Mouse (Mus musculus) midbrain, postnatal 0 days (tissue): Measurements from ENCODE around the gene 1810049J17Rik. TPM values are rescaled to one million over a fixed set of nuclear protein-coding genes. Genes with fewer than 3 reads are reported as not detected.

Experiments
- ATAC-seq: fragments of 200-750 bp; cut with Nextera tagmentation; 2 replicates; pipeline ENCODE4 v1.8.0; 2017; ENCODE audit warnings: moderate number of reproducible peaks, mild to moderate bottlenecking, moderate TSS enrichment, moderate library complexity; ENCODE audit not compliant: low FRiP score
- DNase-seq: peaks from one replicate; pipeline ENCODE4 v3.0.0-alpha.2; 2015; ENCODE audit warnings: low spot score
- H3K27ac ChIP-seq: fragments of 300-500 bp; sonication (generic); 2 replicates; pipeline ENCODE4 v1.5.1; 2014; ENCODE audit warnings: low read depth, mild to moderate bottlenecking, low read length, mixed read lengths
- H3K27me3 ChIP-seq: fragments of 300-500 bp; sonication (generic); 2 replicates; pipeline ENCODE4 v1.6.1; 2014; ENCODE audit warnings: low read length, control low read depth, mixed read lengths; ENCODE audit not compliant: insufficient read depth
- H3K36me3 ChIP-seq: fragments of 300-500 bp; sonication (generic); 2 replicates; pipeline ENCODE4 v1.6.1; 2014; ENCODE audit warnings: low read length, control low read depth, mixed read lengths; ENCODE audit not compliant: insufficient read depth
- H3K4me1 ChIP-seq: fragments of 300-500 bp; sonication (generic); 2 replicates; pipeline ENCODE4 v1.6.1; 2014; ENCODE audit warnings: mild to moderate bottlenecking, control low read depth, antibody characterized with exemption, low read length, mixed read lengths; ENCODE audit not compliant: insufficient read depth
- H3K4me2 ChIP-seq: fragments of 300-500 bp; sonication (generic); 2 replicates; pipeline ENCODE4 v1.6.1; 2014; ENCODE audit warnings: low read depth, mild to moderate bottlenecking, low read length, mixed read lengths; ENCODE audit not compliant: poor library complexity, severe bottlenecking
- H3K4me3 ChIP-seq: fragments of 300-500 bp; sonication (generic); 2 replicates; pipeline ENCODE4 v1.5.1; 2014; ENCODE audit warnings: low read depth, mild to moderate bottlenecking, low read length, moderate library complexity
- H3K9ac ChIP-seq: fragments of 300-500 bp; sonication (generic); replicated peaks from 2 replicates; pipeline ENCODE4 v1.6.1; 2014; ENCODE audit warnings: mild to moderate bottlenecking, low read length, moderate library complexity, mixed read lengths; ENCODE audit not compliant: poor library complexity, severe bottlenecking
- H3K9me3 ChIP-seq: fragments of 300-500 bp; sonication (generic); 2 replicates; pipeline ENCODE4 v1.6.1; 2016; ENCODE audit warnings: low read length, control low read depth
- CTCF ChIP-seq: IDR thresholded peaks from 2 replicates; pipeline ENCODE4 v1.5.1; 2016; ENCODE audit warnings: antibody characterized with exemption, mild to moderate bottlenecking
- WGBS: fragments of 180-500 bp; shearing (Covaris S2); extraction: QIAGEN DNeasy Blood & Tissue Kit; methylation state at CpG from one replicate; pipeline ENCODE4 v1.1.7; 2014; 5-methylcytosine and 5-hydroxymethylcytosine counted together
- polyA plus RNA-seq: library from polyadenylated mRNA; unstranded; fragments of >200 nt; fragmentation: Nextera tagmentation; extraction: Ambion mirVana; gene quantifications from 2 replicates; pipeline ENCODE4 v1.2.1, GENCODE M21; 2015
- total RNA-seq: library from RNA; depleted of rRNA; stranded (reverse); fragments of >200 nt; gene quantifications from 2 replicates; pipeline ENCODE4 v1.2.3, GENCODE M21; 2014

Gene 1810049J17Rik
- total and polyA plus RNA-seq, 2 experiments from 2014 or later: 0.96 TPM; not detected in 1

GRCm38 (mm10) chr15:12320441-12321090, 1.1 kb downstream of the 1810049J17Rik start:
- H3K9me3 ChIP-seq: no peaks in the 10 kb centered on the region
- no peak; the same call in 1 of the 2 replicates for ATAC-seq

GRCm38 (mm10) chr15:12319889-12320288, 1.8 kb downstream of the 1810049J17Rik start:
- H3K4me2 ChIP-seq: no peak overlapping the region
- 0 out of 2 replicates have a peak, but pooled peaks cover 4% of the 10 kb centered on the region for H3K27me3 ChIP-seq
- WGBS: 49% methylated on average over 5 of the region's 5 CpGs
- no peak for ATAC-seq
- H3K4me3 ChIP-seq: no peak overlapping the region
- no peak overlapping the region for H3K27ac ChIP-seq
- H3K36me3 ChIP-seq: no peaks in the 10 kb centered on the region
- no peak overlapping the region for H3K9ac ChIP-seq
- H3K9me3 ChIP-seq: no peaks in the 10 kb centered on the region
- H3K4me1 ChIP-seq: peaks cover 11% of the 10 kb centered on the region
- DNase-seq: no peak
- TF ChIP-seq CTCF: no peak

More at GRCm38 (mm10) chr15:12320441-12321090, 1.1 kb downstream of the 1810049J17Rik start:
- WGBS: 4% methylated on average over 22 of the region's 22 CpGs
- H3K27me3 ChIP-seq: 0 out of 2 replicates have a peak, but pooled peaks cover 4% of the 10 kb centered on the region
- no peak for DNase-seq
- no peak for TF ChIP-seq CTCF
- H3K27ac ChIP-seq: peak overlapping the region; percentile 43; the same call in 1 of the 2 replicates
- peak overlapping the region; percentile 96 for H3K9ac ChIP-seq
- H3K4me2 ChIP-seq: peak overlapping the region; percentile 87
- H3K36me3 ChIP-seq: no peaks in the 10 kb centered on the region
- peak overlapping the region; percentile 99 for H3K4me3 ChIP-seq
- peaks cover 11% of the 10 kb centered on the region for H3K4me1 ChIP-seq

DNA sequence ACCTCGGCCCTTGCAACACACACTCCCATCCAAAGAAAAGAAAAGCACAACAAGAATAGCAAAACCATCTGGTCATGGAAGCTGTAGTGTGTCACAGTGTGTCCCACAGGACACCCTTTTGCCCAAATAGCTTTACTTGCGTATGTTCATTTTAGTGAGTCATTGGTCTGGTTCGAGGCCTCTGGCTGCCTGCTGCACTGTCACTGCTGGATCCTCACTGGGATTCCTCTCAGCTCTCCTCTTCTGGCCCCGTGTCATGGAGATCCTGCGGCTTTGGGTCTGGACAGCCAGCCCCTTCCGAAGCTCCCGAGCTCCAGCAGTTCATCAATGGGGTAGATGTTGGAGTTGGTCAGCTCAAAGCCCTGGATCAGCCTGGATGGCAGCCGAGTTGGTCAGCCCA, 3.2 kb downstream of the 1810049J17Rik start:
- no peak for ATAC-seq
- no peak overlapping the region for H3K9ac ChIP-seq
- WGBS: 81% methylated on average over 8 of the region's 8 CpGs
- no peak overlapping the region for H3K4me3 ChIP-seq
- 0 out of 2 replicates have a peak, but pooled peaks cover 4% of the 10 kb centered on the region for H3K27me3 ChIP-seq
- H3K4me1 ChIP-seq: 0 out of 2 replicates have a peak, but pooled peaks cover 5% of the 10 kb centered on the region
- no peak for DNase-seq
- H3K36me3 ChIP-seq: no peaks in the 10 kb centered on the region
- TF ChIP-seq CTCF: no peak
- no peak overlapping the region for H3K4me2 ChIP-seq
- H3K9me3 ChIP-seq: no peaks in the 10 kb centered on the region
- H3K27ac ChIP-seq: no peak overlapping the region

DNA sequence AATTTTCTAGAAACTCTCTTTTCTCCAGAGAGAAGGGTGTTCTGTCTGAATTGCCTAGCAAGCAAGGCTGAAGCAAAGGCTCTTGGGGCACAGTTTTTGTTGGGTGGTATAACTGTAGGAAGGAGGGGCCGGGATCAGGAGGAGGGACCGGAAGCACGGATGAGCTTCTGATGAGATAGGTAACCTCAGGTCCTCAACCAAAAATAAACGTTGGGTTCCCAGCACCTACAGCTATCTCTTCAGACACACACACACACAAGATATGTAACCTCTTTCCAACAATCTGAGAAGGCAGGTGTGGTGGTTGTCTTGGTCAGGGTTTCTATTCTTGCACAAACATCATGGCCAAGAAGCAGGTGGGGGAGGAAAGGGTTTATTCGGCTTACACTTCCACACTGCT, 4.4 kb downstream of the 1810049J17Rik start:
- 91% methylated on average over 5 of the region's 5 CpGs for WGBS
- DNase-seq (no peak), ATAC-seq (no peak)
- Histone ChIP-seq H3K4me2 (no peak overlapping the region), H3K36me3 (no peaks in the 10 kb centered on the region), H3K4me1 (no peaks in the 10 kb centered on the region), H3K9me3 (no peaks in the 10 kb centered on the region), H3K27ac (no peak overlapping the region), H3K9ac (no peak overlapping the region), H3K27me3 (0 out of 2 replicates have a peak, but pooled peaks cover 4% of the 10 kb centered on the region), H3K4me3 (no peak overlapping the region)
- no peak for TF ChIP-seq CTCF

DNA sequence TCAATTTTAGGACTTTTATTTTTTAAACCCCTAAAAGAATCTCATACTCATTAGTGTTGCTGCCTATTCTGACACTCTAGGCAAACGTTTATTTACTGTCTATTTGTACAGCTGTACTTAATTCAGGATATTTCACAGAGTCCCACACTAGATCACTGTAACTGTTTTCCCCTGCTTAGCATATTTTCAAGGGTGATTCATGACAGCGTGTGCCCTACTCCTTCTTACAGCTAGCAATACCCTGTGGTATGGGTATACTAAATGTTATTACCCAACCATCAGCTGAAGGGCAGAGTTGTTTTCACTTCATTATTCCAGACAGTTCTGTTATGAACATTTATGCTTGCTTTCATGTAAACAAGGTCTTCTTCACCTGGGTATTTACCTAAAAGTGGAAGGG, 5.7 kb downstream of the 1810049J17Rik start:
- no peak for TF ChIP-seq CTCF
- WGBS: 72% methylated on average over 2 of the region's 2 CpGs

DNA sequence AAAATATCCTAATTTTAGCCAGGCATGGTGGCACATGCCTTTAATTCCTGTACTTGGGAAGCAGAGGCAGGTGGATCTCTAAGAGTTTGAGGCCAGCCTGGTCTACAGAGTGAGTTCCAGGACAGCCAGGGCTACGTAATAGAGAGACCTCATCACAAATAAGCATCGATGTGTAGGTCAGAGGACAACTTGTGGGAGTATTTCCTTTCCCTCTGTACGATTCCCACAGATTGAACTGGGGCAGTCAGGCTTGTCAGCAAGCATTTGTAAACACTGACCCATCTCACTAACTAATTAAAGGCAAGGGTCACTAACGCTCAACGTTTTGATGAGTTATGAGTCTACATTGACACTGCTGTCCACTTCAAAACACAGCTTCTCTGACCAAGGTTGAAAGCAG, 7.1 kb downstream of the 1810049J17Rik start:
- DNase-seq (no peak), ATAC-seq (no peak)
- no peaks in the 10 kb centered on the region for H3K4me1 ChIP-seq
- no peaks in the 10 kb centered on the region for H3K9me3 ChIP-seq
- no peak for TF ChIP-seq CTCF
- no peak overlapping the region for H3K4me3 ChIP-seq
- H3K9ac ChIP-seq: no peak overlapping the region
- no peaks in the 10 kb centered on the region for H3K27me3 ChIP-seq
- H3K36me3 ChIP-seq: no peaks in the 10 kb centered on the region
- H3K27ac ChIP-seq: no peak overlapping the region
- WGBS: 89% methylated on average over 5 of the region's 5 CpGs
- H3K4me2 ChIP-seq: no peak overlapping the region

More for the DNA sequence above, 5.7 kb downstream of the 1810049J17Rik start:
- H3K4me1 ChIP-seq: no peaks in the 10 kb centered on the region
- H3K36me3 ChIP-seq: no peaks in the 10 kb centered on the region
- no peak overlapping the region for H3K27ac ChIP-seq
- 0 out of 2 replicates have a peak, but pooled peaks cover 4% of the 10 kb centered on the region for H3K27me3 ChIP-seq
- DNase-seq (no peak), ATAC-seq (no peak)
- no peak overlapping the region for H3K4me2 ChIP-seq
- no peaks in the 10 kb centered on the region for H3K9me3 ChIP-seq
- H3K9ac ChIP-seq: no peak overlapping the region
- H3K4me3 ChIP-seq: no peak overlapping the region
